21 mouse cellular contexts compared by ENCODE assay signal in genomic region chr4:135743520-135743919, GRCm38 (mm10). TPM values are rescaled to one million over a fixed set of nuclear protein-coding genes. Genes with fewer than 3 reads are reported as not detected.
"Had no signal": no experiment of that assay in that cellular context is flagged by ENCODE, and none has a peak within 500 bp of the region (broad histone marks: within the 10 kb centered on the region; RNA-seq: fewer than 3 reads in every experiment).

No protein-coding gene starts in this region.

- H3K4me1 ChIP-seq: midbrain, embryonic 15.5 days; neural tube, embryonic 12.5 days had no signal

- H3K4me3 ChIP-seq: layer of hippocampus, adult 2 months; liver, embryonic 13.5 days; midbrain, embryonic 12.5 days; midbrain, embryonic 15.5 days; neural tube, embryonic 12.5 days; neural tube, embryonic 15.5 days; stomach, embryonic 15.5 days had no signal

- H3K9ac ChIP-seq: liver, embryonic 13.5 days; midbrain, embryonic 12.5 days; midbrain, embryonic 15.5 days; neural tube, embryonic 12.5 days; neural tube, embryonic 15.5 days; stomach, embryonic 15.5 days had no signal

- ATAC-seq: hindbrain, embryonic 16.5 days; lung, postnatal 0 days; midbrain, embryonic 15.5 days had no signal

- H3K27ac ChIP-seq: layer of hippocampus, adult 2 months; liver, embryonic 13.5 days; macrophage; midbrain, embryonic 12.5 days; midbrain, embryonic 15.5 days; neural tube, embryonic 12.5 days; neural tube, embryonic 15.5 days; stomach, embryonic 15.5 days had no signal

- DNase-seq: kidney, adult 11 months; kidney, adult 9 months; layer of hippocampus, adult 9-11 months; liver, embryonic 13.5 days; lung, adult 2 months; right cerebral cortex, adult 18-20 months; right cerebral cortex, postnatal 14 days; right cerebral cortex, postnatal 4 days; spleen, adult 18-20 months; thymus, postnatal 25 days had no signal

- H3K4me2 ChIP-seq: liver, embryonic 13.5 days; midbrain, embryonic 12.5 days; midbrain, embryonic 15.5 days; neural tube, embryonic 12.5 days; neural tube, embryonic 15.5 days; stomach, embryonic 15.5 days had no signal

- H3K27me3 ChIP-seq: midbrain, embryonic 12.5 days; midbrain, embryonic 15.5 days; neural tube, embryonic 12.5 days; neural tube, embryonic 15.5 days; stomach, embryonic 15.5 days had no signal

- H3K36me3 ChIP-seq: liver, embryonic 13.5 days; midbrain, embryonic 12.5 days; midbrain, embryonic 15.5 days; neural tube, embryonic 12.5 days; neural tube, embryonic 15.5 days; stomach, embryonic 15.5 days had no signal

- H3K9me3 ChIP-seq: liver, embryonic 13.5 days; midbrain, embryonic 12.5 days; midbrain, embryonic 15.5 days; neural tube, embryonic 12.5 days; neural tube, embryonic 15.5 days; stomach, embryonic 15.5 days had no signal

RNA-seq across cellular contexts. Expression of gene Il22ra1, which starts 15.5 kb away (rescaled TPM):
- polyA plus RNA-seq: hindbrain, embryonic 16.5 days; limb, embryonic 11.5 days; lung, postnatal 0 days; macrophage; midbrain, embryonic 12.5 days; midbrain, embryonic 15.5 days; neural tube, embryonic 12.5 days; neural tube, embryonic 15.5 days; thymus, postnatal 0 days had no signal
